Mouse (Mus musculus) cerebellum, postnatal 4 days (tissue): ENCODE data around the gene Ftl1-ps1.

Experiments used
- DNase-seq, 2 experiments: peaks; one replicate each; pipeline ENCODE4 v3.0.0; 2022; ENCODE audit warnings: low spot score in 2 of 2, mixed read lengths in 1 of 2

Gene Ftl1-ps1

DNA sequence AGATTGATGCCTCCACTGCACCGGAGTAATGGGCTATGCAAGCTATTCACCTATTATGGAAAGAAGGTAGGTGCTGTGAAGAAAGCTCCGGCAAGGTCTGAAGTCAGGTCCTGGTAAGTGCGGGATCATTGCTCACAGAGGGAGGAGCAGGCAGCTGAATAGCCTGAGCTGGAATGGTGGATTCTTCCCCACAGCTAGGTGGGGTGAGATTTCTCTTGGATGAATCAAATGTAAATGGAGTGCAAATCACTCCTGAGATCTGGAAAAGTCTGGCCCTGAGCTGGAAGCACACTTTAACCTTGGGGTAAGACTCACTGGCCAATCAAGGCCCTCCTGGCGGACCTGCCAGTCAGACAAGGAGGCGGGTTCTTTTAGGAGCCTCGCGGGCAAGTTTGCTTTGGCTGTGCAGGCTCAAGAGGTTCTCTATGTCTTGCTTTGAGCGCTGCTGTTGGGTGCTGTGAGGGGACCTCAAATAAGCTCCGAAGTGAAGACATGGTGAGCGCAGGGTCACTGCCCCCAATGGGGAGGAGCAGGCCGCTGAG, at the start of gene Ftl1-ps1:
Gene Ftl1-ps1 (plus strand): TSS at position 397 of the 542 bp plus-strand sequence.
- DNase-seq = no peak

DNA sequence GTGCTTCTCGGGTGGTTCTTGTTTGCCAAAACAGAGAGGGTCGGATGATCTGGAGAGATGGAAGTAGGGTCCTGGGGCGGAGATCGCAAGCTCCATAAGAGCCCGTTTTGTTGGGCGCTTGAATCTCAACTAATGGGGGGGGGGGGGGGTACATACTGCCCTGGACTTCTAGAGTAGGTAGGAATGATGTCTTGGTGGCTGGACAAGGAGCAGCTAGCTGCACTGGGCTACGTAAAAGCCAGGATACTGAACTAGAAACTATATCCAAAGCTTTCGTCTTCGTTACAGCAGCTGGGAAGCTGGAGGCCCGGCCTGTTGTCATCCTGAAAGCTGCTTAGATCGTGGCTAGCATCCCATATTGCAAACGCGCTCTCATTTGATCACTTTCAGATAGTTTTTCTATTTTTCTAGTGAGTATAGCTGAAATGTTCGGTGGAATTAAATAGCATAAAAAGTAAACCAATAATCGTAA, 49.0 kb upstream of the Ftl1-ps1 start:
- no peak for DNase-seq

DNA sequence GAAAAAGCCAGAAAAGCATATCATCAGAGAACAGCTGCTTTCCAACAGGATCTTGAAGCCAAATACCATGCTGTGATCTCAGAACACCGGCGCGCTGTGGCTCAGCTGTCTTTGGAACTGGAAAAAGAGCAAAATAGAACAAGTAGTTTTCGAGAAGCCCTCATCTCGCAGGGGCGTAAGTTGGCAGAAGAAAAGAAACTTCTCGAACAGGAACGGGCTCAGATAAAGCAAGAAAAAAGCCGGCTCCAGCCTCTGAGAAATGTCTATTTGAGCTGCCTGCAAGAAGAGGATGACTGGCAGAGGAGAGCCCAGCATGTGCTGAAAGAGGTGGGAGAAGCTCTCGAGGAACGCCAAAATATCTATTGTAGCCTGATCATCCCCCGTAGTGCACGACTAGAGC, 43.0 kb upstream of the Ftl1-ps1 start:
- DNase-seq = no peak

DNA sequence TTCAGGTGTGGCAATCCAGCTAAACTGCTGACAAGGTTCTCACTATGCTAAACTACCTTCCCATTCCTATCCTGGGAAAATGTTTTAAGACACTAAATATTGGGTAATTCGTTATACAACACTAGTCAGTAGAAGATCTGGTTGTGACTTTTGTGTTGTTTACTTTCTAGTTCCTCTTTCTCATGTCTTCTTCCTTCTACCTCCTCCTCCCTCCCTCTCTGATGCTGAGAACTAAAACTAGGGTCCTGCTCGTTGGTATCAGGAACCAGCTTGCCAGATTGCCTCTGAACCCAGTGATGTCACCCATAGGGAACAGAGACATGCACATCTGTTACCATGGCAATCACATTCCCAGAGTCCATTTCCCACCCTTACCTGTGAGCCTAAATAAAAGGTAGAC, 37.3 kb upstream of the Ftl1-ps1 start:
- no peak for DNase-seq

DNA sequence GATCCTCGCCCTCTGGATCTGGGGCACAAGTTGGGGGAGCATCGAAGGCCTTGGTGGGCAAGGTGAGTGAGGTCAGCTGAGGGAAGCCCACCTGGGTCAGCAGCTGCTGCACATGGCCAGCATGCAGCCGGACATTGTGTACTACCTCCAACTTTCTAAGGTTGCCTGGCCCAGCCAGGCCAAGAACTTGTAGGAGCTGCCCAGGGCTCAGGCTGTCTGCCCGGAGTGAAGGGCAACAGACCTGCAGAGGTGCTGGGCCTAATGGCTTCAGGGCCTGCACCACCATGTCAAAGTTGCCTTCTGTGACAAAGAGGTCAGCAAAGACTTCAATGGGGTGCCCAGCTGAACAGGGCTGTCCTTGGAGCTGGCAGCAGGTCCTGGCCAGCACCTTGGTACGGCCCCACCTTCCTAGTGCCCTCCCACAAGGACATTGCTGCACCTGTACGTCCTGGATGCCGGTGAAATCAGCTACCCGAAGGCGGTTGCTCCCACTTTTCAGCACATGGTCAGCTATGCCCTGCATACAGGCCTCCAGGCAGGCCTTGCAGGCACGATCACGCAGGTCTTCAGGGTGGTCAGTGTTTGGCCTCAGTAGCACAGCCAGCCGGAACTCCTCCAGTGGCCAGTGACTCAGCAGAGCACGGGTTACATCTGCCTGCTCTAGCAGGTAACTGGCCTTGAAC, 36.2 kb upstream of the Ftl1-ps1 start:
- no peak for DNase-seq

DNA sequence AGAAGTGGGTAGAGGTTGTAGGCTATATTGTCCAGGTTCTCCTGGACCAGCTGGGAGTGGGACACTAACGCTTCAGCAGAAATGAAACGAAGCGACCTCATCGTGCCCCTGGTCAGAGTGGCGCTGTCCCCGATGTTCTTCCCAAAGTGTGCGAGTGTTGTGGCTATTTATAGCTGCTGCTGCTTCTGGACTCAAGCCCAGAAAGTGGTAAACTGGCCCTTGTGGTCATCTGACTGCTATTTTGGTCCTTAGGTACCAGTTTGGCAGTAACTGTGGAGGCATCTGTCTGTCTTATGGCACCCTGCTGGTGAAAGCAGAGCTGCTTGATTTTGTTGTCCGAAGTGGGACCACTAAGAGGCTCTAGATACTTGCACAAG, 35.6 kb upstream of the Ftl1-ps1 start, which contains the start of gene Lrrc14b:
Gene Lrrc14b (minus strand): TSS at position 147 of the 377 bp plus-strand sequence.
- no peak for DNase-seq

DNA sequence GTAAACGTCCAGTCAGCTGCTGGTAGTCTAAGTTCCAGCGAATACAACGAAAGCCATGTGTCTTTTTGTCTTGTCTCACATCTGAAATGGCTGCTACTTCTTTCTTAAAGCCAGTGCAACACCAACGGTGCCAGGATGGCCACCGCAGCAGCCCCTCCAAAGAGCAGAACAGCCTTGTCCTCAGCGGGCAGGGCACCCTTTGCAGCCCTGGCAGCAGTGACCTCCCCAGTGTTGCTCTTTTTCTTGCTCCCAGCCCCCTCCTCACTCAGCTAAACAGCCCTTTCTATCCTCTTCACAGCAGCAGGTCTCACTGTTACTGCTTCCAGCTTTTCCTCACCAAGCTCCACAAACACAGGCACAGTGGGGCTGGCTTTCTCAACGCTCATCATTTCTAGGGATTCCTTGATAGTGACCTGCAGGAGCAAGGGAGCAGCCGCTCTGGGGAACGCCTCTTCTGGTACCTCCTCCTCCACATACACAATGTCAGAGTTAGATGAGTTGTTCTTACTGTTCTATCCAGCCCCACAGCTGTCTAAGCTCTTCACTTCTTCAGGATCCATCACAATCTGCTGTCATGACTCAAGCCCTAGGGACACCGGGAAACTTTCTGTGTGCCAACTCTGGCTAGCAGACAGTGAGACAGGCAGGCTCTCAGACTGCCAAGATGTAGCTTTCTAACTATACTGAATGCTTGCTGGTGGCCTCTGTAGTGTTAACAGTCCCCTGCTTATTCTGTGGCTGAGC, 17.8 kb upstream of the Ftl1-ps1 start:
- peak in 1 of 2 experiments; percentile 9 for DNase-seq

DNA sequence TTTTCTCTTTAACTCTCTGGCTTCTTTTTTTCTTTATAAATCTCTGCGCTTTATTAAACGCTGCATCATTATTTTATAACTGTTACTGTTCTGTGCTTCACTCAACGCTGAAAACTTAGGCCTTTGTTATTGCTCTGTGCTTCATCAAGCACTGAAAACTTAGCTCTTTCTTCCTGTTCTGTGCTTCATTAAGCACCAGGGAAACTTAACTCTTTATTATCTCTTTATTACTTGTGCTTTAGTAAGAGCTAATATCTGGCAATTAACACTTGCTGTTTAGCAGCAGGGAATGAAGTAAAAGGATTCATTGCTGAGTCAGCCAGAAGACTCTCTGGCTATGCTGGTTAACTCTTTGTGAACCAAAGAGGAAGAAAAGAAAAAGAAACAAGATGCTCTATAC, 17.2 kb upstream of the Ftl1-ps1 start:
- no peak for DNase-seq

DNA sequence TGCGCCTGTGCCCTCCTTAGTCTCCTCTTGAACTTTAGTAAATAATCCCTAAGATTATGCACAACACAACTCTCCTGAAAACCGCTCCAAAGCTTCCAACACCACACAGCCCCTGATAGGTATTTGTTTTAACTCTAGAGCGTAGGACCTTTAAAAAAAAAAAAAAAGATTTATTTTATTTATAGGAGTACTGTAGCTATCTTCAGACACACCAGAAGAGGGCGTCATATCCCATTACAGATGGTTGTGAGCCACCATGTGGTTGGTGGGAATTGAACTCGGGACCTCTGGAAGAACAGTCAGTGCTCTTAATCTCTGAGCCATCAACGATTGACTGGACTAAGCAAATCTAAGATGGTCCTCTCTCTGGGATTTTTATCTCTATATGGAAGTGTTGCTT, 9.8 kb upstream of the Ftl1-ps1 start:
- no peak for DNase-seq

DNA sequence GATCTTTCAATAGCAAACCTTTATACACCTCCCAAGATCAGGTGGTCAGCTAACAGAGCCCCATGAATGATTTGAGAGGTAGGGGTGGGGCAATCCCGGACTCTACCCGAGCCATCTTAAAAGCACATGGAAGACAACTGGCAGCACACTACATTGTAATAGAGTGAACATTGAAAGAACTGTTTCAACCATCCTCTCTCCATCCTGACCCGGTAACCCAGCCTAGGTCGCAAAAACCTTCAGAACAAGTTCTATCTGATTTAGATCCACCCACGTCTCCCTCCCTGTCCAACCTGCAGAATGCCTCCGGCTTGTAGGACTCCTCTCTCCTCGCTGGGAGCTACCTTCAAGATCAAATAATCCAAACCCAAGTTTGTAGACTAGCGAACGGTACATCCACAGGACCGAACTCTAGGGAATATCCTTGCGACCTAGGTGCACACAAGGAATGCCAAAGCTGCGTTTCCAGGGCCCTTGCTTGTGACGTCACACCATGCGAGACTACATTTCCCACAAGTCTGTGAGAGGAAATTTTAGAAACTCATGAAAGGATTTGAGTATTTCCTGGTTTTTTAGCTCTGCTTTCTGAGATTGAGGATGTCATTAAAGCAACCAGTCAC, 9.0 kb upstream of the Ftl1-ps1 start, which contains the start of gene Zfp72:
Gene Zfp72 (minus strand): TSS at position 466 of the 620 bp plus-strand sequence.
- peak in 1 of 2 experiments; percentile 48 for DNase-seq

DNA sequence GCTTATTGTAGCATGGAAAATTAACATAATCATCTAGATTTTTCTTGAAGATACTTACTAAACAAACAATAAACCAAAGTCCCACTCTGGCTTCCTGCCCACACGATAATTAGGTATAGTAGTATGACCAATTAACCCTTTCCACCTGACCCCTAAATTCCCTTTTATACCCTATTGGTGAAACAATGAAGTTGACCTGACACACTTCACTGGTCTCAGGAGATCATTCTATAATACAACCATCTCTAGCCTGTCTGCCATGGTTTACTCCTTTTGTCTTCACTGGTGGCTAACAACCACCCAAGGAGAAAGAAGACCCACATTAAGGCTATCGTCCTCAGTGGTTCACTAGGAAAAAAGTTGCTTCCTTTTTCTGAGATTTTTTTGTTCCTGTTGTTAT, 8.3 kb upstream of the Ftl1-ps1 start:
- no peak for DNase-seq

DNA sequence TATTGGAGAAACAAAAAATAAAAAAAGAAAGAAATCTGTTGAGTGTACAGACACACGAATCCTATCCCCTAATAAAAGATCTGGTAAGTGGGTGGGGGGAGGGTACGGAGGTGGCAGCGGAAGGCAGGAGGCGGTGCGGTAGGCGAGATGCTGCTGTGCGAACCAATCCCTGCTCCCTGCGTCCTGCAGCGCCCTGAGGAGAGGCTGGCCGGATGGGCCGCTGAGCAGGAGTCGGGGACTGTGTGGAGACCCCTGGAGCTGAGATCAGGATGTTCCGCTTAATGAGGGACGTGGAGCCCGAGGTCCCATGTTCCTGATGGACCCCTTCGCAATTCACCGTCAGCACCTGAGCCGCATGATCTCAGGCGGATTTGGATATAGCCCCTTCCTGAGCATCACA, 40.4 kb downstream of the Ftl1-ps1 start:
- DNase-seq = no peak
